Mouse (Mus musculus) kidney, embryonic 16.5 days (tissue): ENCODE results near the gene Tirap. TPM values are rescaled to one million over a fixed set of nuclear protein-coding genes. Genes with fewer than 3 reads are reported as not detected.

ENCODE experiments used
- ATAC-seq: fragments of 200-750 bp; cut with Nextera tagmentation; 2 replicates; pipeline ENCODE4 v1.8.0; 2017; ENCODE audit warnings: moderate TSS enrichment; ENCODE audit not compliant: low FRiP score, low TSS enrichment
- H3K27ac ChIP-seq: fragments of 300-500 bp; sonication (generic); 2 replicates; pipeline ENCODE4 v1.5.1; 2014; ENCODE audit warnings: low read length
- H3K27me3 ChIP-seq: fragments of 300-500 bp; sonication (generic); 2 replicates; pipeline ENCODE4 v1.6.1; 2014; ENCODE audit warnings: low read length, control low read depth, mixed read lengths; ENCODE audit not compliant: insufficient read depth
- H3K36me3 ChIP-seq: fragments of 300-500 bp; sonication (generic); 2 replicates; pipeline ENCODE4 v1.6.1; 2014; ENCODE audit warnings: low read length, control low read depth, mixed read lengths; ENCODE audit not compliant: insufficient read depth
- H3K4me1 ChIP-seq: fragments of 300-500 bp; sonication (generic); 2 replicates; pipeline ENCODE4 v1.6.1; 2014; ENCODE audit warnings: low read length, control low read depth, mixed read lengths; ENCODE audit not compliant: insufficient read depth
- H3K4me2 ChIP-seq: fragments of 300-500 bp; sonication (generic); replicated peaks from 2 replicates; pipeline ENCODE4 v1.6.1; 2014; ENCODE audit warnings: low read depth, low read length
- H3K4me3 ChIP-seq: fragments of 300-500 bp; sonication (generic); 2 replicates; pipeline ENCODE4 v1.5.1; 2014; ENCODE audit warnings: mild to moderate bottlenecking, low read length
- H3K9ac ChIP-seq: fragments of 300-500 bp; sonication (generic); replicated peaks from 2 replicates; pipeline ENCODE4 v1.6.1; 2014; ENCODE audit warnings: low read length
- H3K9me3 ChIP-seq: fragments of 300-500 bp; sonication (generic); 2 replicates; pipeline ENCODE4 v1.6.1; 2016; ENCODE audit warnings: low read length, control low read depth
- WGBS: fragments of 180-500 bp; shearing (Covaris S2); extraction: QIAGEN DNeasy Blood & Tissue Kit; methylation state at CpG from one replicate; pipeline ENCODE4 v1.1.7; 2014; 5-methylcytosine and 5-hydroxymethylcytosine counted together
- polyA plus RNA-seq: library from polyadenylated mRNA; unstranded; fragments of >200 nt; fragmentation: Nextera tagmentation; extraction: Ambion mirVana; gene quantifications from 2 replicates; pipeline ENCODE4 v1.2.1, GENCODE M21; 2015

Tirap gene
- polyA plus RNA-seq, 1 experiment from 2014 or later, result 11.7 TPM

GRCm38 (mm10) chr9:35211573-35212511 lies 11.8 kb upstream of the Tirap start:
- Histone ChIP-seq H3K4me2 (peak overlapping the region; percentile 93), H3K4me3 (peak overlapping the region; percentile 97), H3K36me3 (peaks cover 50% of the 10 kb centered on the region), H3K4me1 (peaks cover 18% of the 10 kb centered on the region), H3K9ac (peak overlapping the region; percentile 80), H3K9me3 (no peaks in the 10 kb centered on the region), H3K27me3 (no peaks in the 10 kb centered on the region), H3K27ac (peak overlapping the region; percentile 73)
- 30% methylated on average over 26 of the region's 26 CpGs for WGBS
- ATAC-seq, result peak; percentile 14; the same call in 1 of the 2 replicates

DNA sequence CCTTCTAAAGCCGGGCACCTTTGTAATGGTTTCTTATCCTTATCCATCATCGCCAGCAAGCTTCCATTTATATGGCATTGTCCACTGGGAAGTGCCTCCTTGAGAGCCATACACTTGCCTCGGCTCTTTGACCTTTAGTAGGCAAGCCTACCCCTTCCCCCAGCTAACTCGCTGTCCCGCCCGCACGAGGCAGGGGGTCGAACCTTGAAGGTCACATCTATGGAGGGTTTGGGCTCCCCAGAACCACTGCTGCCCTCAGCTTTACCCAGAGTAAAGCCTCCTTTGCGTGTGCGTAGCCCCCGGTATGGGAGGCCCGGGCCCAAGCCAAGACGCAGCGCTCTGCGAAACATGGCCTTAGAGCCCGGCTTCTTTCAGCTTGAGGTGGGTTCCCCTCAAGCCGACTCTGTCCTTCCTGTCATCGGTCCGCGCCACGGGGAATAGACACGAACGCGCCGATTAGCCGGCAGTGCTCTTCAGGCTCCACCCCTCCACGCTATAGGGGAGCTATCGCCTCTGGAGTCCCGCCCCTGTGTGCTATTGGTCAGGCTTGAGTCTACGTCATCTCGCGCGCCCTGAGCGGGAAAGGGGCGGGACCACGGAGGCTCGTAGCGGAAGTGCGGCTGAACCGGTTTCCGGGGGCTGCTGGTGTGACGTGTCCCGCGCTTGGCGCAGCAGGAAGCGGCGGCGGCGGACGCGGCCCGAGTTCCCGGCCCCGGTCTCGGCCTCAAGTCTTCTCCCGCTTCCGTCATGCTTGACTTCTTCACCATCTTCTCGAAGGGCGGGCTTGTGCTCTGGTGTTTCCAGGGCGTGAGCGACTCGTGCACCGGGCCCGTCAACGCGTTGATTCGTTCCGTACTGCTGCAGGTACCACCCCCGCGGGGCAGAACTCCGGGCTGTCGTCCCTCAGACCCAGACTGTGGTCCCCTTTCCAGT lies 10.7 kb upstream of the Tirap start, which contains the start of gene Foxred1:
Gene Foxred1, minus strand, starts transcription at position 514 of the 933 bp plus-strand sequence.
- Histone ChIP-seq H3K27me3 (no peaks in the 10 kb centered on the region), H3K4me3 (peak within 1 kb of the TSS; percentile 97), H3K4me1 (peaks cover 18% of the 10 kb centered on the region), H3K36me3 (peaks cover 53% of the 10 kb centered on the region), H3K4me2 (peak within 1 kb of the TSS; percentile 93), H3K9ac (peak within 1 kb of the TSS; percentile 90), H3K27ac (peak within 1 kb of the TSS; percentile 91), H3K9me3 (no peaks in the 10 kb centered on the region)
- peak; percentile 100 for ATAC-seq
- under 1% methylated on average over 71 of the region's 72 CpGs for WGBS

GRCm38 (mm10) chr9:35204421-35204820 lies 4.3 kb upstream of the Tirap start:
- WGBS, result 92% methylated on average over 2 of the region's 2 CpGs
- Histone ChIP-seq H3K27ac (no peak overlapping the region), H3K4me2 (no peak overlapping the region), H3K9ac (no peak overlapping the region), H3K27me3 (no peaks in the 10 kb centered on the region), H3K9me3 (no peaks in the 10 kb centered on the region), H3K36me3 (peaks cover 39% of the 10 kb centered on the region), H3K4me3 (no peak overlapping the region), H3K4me1 (peaks cover 9% of the 10 kb centered on the region; the same call in 1 of the 2 replicates)
- ATAC-seq, result no peak

- no peak overlapping the region for H3K9ac ChIP-seq
- WGBS, result 55% methylated on average over 3 of the region's 3 CpGs
- H3K9me3 ChIP-seq, result no peaks in the 10 kb centered on the region
- no peak overlapping the region for H3K4me3 ChIP-seq
- H3K36me3 ChIP-seq, result peaks cover 39% of the 10 kb centered on the region
- H3K27me3 ChIP-seq, result no peaks in the 10 kb centered on the region
- H3K4me1 ChIP-seq, result peaks cover 15% of the 10 kb centered on the region; the same call in 1 of the 2 replicates
- H3K4me2 ChIP-seq, result no peak overlapping the region
- no peak overlapping the region for H3K27ac ChIP-seq
- no peak for ATAC-seq
Measured at GRCm38 (mm10) chr9:35203536-35203935, 3.4 kb upstream of the Tirap start.

DNA sequence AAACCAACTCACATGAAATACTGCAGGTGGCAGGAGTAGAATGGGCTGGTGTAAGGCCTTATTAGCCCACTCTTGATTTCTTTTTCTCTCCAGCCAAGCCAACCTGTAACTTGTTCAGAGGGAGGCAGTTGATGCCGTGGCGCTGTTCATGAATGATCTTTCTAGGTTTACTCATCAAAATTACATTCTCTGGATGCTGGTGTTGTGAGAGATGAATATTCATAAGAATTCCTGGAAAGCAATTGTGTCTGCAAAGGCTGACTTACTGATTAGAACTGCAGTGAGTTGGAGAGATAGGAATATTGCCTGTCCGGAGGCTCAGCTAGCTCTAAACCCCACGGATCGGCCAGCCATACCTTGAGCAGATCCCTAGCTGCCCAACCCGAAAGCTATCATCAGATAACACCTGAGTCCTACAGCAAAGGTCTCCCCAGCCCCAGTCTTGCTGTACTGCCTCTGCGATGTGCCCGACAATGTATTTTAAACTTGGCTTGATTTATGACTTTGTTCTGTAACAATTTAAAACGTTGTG lies 504 bp upstream of the Tirap start:
- Histone ChIP-seq H3K9me3 (no peaks in the 10 kb centered on the region), H3K9ac (peak overlapping the region; percentile 86; the same call in 1 of the 2 replicates), H3K27me3 (no peaks in the 10 kb centered on the region), H3K4me1 (peaks cover 16% of the 10 kb centered on the region; the same call in 1 of the 2 replicates), H3K36me3 (peaks cover 13% of the 10 kb centered on the region), H3K4me2 (peak overlapping the region; percentile 83), H3K27ac (no peak overlapping the region), H3K4me3 (peak overlapping the region; percentile 71)
- 46% methylated on average over 9 of the region's 9 CpGs for WGBS
- no peak for ATAC-seq

DNA sequence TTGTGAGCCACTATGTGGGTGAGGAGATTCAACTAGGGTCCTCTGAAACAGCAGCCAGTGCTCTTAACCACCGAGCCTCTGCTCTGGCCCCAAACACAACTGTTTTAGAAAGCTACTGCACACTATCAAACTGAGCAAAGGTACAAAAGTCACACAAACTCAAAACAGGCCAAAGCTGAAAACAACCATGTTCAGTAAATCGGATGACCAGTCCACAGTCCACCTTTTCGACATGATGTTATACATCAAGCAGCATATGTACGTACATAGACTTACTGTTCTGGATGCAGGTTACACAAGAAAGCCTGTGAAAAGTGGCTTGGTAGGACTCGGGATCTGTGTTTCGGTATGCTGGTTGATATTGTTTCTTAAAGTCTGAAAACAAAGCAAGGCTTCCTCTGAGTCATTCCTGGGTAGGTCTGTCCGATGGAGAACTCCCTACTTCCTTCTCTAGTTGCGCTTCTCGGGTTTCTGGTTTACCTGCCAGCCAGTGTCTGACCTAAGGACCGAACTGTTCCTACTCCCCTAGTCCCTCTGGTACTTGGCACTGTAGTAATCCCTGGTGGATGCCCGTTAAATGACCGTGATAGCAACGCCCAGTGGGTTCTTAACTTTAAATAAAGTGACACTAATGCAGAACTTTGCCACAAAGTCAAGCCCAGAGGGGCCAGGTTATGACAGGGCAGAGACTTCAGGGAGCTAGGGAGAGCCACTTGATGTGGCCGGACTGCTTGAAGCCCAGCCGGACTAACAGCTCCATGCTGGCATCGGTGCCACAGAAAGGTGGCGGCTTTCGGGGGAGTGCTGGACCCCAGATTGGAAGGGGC lies 933 bp downstream of the Tirap start:
- ATAC-seq, result peak; percentile 66
- H3K27me3 ChIP-seq, result no peaks in the 10 kb centered on the region
- H3K4me2 ChIP-seq, result peak overlapping the region; percentile 83
- peak overlapping the region; percentile 86 for H3K9ac ChIP-seq
- H3K4me3 ChIP-seq, result peak overlapping the region; percentile 71
- H3K36me3 ChIP-seq, result no peaks in the 10 kb centered on the region
- H3K27ac ChIP-seq, result peak overlapping the region; percentile 55; the same call in 1 of the 2 replicates
- H3K9me3 ChIP-seq, result no peaks in the 10 kb centered on the region
- 23% methylated on average over 18 of the region's 18 CpGs for WGBS
- peaks cover 16% of the 10 kb centered on the region; the same call in 1 of the 2 replicates for H3K4me1 ChIP-seq

DNA sequence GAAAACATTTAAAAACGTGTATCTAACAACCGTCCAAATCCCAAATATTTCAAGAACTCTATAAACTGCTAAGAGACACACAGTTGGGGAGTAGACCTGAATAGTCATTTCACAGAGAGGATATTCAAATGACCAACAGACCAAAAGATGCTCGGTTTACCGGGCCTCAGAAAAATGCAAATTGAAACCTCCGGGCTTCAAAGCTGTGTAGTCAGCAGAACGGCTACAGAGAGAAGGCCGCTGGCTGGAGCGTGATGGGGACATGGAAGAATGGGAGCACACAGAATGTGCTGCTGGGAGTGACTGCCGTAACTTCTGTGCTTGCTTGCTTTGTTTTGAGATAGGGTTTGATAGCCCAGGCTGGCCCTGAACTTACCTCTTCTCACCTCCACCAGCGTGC lies 1.7 kb downstream of the Tirap start:
- H3K4me3 ChIP-seq, result no peak overlapping the region
- no peak for ATAC-seq
- no peaks in the 10 kb centered on the region for H3K36me3 ChIP-seq
- no peaks in the 10 kb centered on the region for H3K27me3 ChIP-seq
- no peak overlapping the region for H3K27ac ChIP-seq
- no peaks in the 10 kb centered on the region for H3K9me3 ChIP-seq
- H3K9ac ChIP-seq, result no peak overlapping the region
- H3K4me2 ChIP-seq, result peak overlapping the region; percentile 83
- 74% methylated on average over 10 of the region's 10 CpGs for WGBS
- peaks cover 16% of the 10 kb centered on the region; the same call in 1 of the 2 replicates for H3K4me1 ChIP-seq

DNA sequence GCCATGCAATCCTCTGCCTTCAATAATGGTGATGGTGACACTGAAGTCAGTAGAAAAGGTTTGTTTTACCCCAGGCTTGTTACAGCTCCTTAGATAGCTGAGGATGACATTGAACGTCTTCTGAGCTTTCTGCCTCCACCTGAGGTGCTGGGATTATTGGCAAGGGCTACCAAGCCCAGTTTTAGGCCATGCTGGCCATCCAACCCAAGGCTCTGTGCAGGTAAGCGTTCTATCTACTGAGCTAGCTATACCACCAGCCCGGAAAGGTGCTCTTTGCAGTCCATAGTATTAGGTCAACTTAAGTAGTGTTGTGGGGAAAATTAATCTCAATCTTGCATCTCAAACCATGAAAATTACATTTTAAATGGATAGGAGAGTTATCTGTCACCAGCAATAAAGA lies 2.5 kb downstream of the Tirap start:
- Histone ChIP-seq H3K4me3 (no peak overlapping the region), H3K4me1 (peaks cover 16% of the 10 kb centered on the region; the same call in 1 of the 2 replicates), H3K4me2 (no peak overlapping the region), H3K9me3 (no peaks in the 10 kb centered on the region), H3K9ac (no peak overlapping the region), H3K36me3 (no peaks in the 10 kb centered on the region), H3K27ac (no peak overlapping the region), H3K27me3 (no peaks in the 10 kb centered on the region)
- 90% methylated on average over 3 of the region's 3 CpGs for WGBS
- ATAC-seq, result no peak
